Mouse (Mus musculus): Measurements from ENCODE around the gene Rgs6. TPM values are rescaled to one million over a fixed set of nuclear protein-coding genes. Genes with fewer than 3 reads are reported as not detected.

The Rgs6 gene
- polyA plus RNA-seq, 1 experiment from 2014 or later = 0.92 TPM

DNA sequence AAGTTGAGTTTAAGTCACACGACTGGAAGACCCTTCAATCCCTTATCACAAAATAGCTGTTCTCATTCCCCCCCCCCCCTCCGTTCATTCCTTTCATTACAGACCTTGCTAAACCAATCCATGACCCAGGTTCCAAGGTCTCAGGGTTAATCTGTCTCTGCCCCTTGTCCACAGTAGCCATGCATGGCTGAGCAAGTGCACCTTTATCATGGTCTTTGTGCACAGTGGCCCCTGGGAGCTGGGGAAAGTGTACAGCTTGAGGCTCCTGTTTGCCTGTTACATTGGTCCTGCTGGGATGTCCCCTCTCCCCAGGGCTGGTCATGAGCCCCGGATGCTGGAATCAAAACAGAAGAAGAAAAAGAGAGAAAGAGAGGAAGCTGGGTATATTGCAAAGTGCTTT, 522.6 kb downstream of the Rgs6 start:
- Histone ChIP-seq H3K4me2 (replicated peaks; ENCODE audit: low read depth, low read length) (no peak overlapping the region), H3K9me3 (ENCODE audit: control insufficient read depth, low read length) (no peaks in the 10 kb centered on the region), H3K27ac (ENCODE audit: low read depth, low read length) (no peak overlapping the region), H3K4me1 (ENCODE audit: control insufficient read depth, insufficient read depth, low read length) (peaks cover 18% of the 10 kb centered on the region), H3K27me3 (ENCODE audit: control insufficient read depth, insufficient read depth, low read length) (no peaks in the 10 kb centered on the region), H3K9ac (ENCODE audit: low read depth, low read length) (no peak overlapping the region), H3K36me3 (ENCODE audit: control insufficient read depth, insufficient read depth, low read length) (no peaks in the 10 kb centered on the region), H3K4me3 (ENCODE audit: low read length) (no peak overlapping the region)
- WGBS = 49% methylated on average over 3 of the region's 3 CpGs
- no peak for ATAC-seq (ENCODE audit: low FRiP score, low TSS enrichment)

DNA sequence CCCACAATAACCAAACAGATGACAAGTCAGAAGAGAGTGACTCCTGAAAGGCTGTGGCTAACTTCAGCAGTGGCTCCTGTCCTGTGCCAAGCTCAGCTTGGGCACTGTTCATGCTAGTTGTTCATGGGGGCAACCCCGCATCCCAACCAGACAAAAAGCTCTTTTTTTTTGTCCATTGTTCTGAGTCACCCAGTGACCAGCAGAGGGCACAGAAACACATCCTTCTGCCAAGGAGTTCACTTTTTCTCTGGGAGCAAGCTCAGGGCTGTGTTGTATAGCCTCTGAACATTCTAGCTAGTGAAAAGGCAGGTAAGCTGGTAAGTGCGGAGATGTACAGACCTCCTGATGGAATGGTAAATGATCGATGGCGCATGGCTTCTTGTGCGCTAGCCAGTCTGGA, 524.2 kb downstream of the Rgs6 start:
- H3K9me3 ChIP-seq (ENCODE audit: control insufficient read depth, low read length) = no peaks in the 10 kb centered on the region
- no peak overlapping the region for H3K9ac ChIP-seq (ENCODE audit: low read depth, low read length)
- H3K4me2 ChIP-seq (replicated peaks; ENCODE audit: low read depth, low read length) = no peak overlapping the region
- no peaks in the 10 kb centered on the region for H3K36me3 ChIP-seq (ENCODE audit: control insufficient read depth, insufficient read depth, low read length)
- H3K4me3 ChIP-seq (ENCODE audit: low read length) = no peak overlapping the region
- WGBS = 84% methylated on average over 5 of the region's 5 CpGs
- ATAC-seq (ENCODE audit: low FRiP score, low TSS enrichment) = 0 out of 2 replicates have a peak, but pooled peaks have one; percentile 12
- peaks cover 11% of the 10 kb centered on the region for H3K4me1 ChIP-seq (ENCODE audit: control insufficient read depth, insufficient read depth, low read length)
- no peak overlapping the region for H3K27ac ChIP-seq (ENCODE audit: low read depth, low read length)
- H3K27me3 ChIP-seq (ENCODE audit: control insufficient read depth, insufficient read depth, low read length) = no peaks in the 10 kb centered on the region

DNA sequence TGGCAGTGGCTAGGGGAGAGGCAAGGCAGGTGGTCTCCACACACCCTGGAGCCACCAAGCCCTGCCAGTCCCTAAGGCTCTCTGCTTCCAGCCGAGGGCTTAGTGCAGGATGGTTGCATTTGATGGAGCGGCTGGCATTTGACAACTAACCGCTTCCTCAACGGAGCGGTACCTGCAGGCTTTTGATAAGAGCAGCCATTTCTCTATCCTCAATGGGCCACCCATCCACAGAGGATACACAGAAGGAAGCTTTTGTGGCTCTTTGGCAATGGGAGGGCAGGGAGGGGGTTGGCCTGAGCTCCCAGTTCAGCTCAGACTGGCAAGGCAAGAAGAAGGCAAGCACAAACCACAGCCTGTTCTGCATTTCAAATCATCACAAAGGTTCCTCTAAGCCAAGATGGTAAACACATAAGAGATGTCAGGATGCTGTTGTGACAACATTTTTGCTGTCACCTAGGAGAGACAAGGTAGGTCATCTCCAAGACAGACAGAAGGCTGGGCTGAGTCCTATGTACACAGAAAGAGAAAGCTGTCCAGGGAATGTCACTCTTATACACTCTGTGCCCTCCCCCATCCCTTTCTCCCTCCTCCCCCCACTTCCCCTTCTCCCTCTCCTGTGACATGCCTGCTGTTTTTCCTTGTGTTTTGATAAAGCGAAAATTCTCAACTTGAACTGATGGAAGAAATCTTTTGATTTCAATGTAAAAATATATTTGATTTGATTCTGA, 525.0 kb downstream of the Rgs6 start:
- H3K4me2 ChIP-seq (replicated peaks; ENCODE audit: low read depth, low read length) = no peak overlapping the region
- H3K4me3 ChIP-seq (ENCODE audit: low read length) = no peak overlapping the region
- no peak overlapping the region for H3K9ac ChIP-seq (ENCODE audit: low read depth, low read length)
- H3K27ac ChIP-seq (ENCODE audit: low read depth, low read length) = no peak overlapping the region
- WGBS = 74% methylated on average over 6 of the region's 6 CpGs
- no peak for ATAC-seq (ENCODE audit: low FRiP score, low TSS enrichment)
- no peaks in the 10 kb centered on the region for H3K27me3 ChIP-seq (ENCODE audit: control insufficient read depth, insufficient read depth, low read length)
- H3K36me3 ChIP-seq (ENCODE audit: control insufficient read depth, insufficient read depth, low read length) = no peaks in the 10 kb centered on the region
- no peaks in the 10 kb centered on the region for H3K9me3 ChIP-seq (ENCODE audit: control insufficient read depth, low read length)
- H3K4me1 ChIP-seq (ENCODE audit: control insufficient read depth, insufficient read depth, low read length) = peaks cover 11% of the 10 kb centered on the region

DNA sequence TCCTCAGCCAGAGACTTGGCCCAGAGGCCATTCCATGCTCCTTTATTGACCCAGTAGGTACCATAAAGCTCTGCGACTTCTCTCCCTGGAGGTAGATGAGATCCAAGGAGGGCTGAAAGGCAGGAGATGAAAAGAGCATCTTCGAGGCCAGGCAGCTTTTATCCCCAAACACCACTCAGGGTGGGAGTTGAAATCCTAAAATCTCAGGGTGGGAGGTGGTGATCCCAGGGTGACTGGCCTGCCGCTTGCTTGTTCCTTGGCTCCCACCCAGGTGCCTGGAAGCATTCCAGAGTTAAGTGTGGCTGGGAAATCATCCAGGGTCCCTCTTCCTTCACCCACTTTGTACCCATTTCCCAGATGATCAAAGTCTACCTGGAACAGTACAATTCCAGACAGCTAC, 525.9 kb downstream of the Rgs6 start:
- no peaks in the 10 kb centered on the region for H3K9me3 ChIP-seq (ENCODE audit: control insufficient read depth, low read length)
- no peaks in the 10 kb centered on the region for H3K27me3 ChIP-seq (ENCODE audit: control insufficient read depth, insufficient read depth, low read length)
- no peak overlapping the region for H3K27ac ChIP-seq (ENCODE audit: low read depth, low read length)
- H3K4me3 ChIP-seq (ENCODE audit: low read length) = no peak overlapping the region
- no peak for ATAC-seq (ENCODE audit: low FRiP score, low TSS enrichment)
- H3K36me3 ChIP-seq (ENCODE audit: control insufficient read depth, insufficient read depth, low read length) = no peaks in the 10 kb centered on the region
- peaks cover 11% of the 10 kb centered on the region for H3K4me1 ChIP-seq (ENCODE audit: control insufficient read depth, insufficient read depth, low read length)
- H3K4me2 ChIP-seq (replicated peaks; ENCODE audit: low read depth, low read length) = no peak overlapping the region
- no peak overlapping the region for H3K9ac ChIP-seq (ENCODE audit: low read depth, low read length)
- 39% methylated on average over 3 of the region's 3 CpGs for WGBS

DNA sequence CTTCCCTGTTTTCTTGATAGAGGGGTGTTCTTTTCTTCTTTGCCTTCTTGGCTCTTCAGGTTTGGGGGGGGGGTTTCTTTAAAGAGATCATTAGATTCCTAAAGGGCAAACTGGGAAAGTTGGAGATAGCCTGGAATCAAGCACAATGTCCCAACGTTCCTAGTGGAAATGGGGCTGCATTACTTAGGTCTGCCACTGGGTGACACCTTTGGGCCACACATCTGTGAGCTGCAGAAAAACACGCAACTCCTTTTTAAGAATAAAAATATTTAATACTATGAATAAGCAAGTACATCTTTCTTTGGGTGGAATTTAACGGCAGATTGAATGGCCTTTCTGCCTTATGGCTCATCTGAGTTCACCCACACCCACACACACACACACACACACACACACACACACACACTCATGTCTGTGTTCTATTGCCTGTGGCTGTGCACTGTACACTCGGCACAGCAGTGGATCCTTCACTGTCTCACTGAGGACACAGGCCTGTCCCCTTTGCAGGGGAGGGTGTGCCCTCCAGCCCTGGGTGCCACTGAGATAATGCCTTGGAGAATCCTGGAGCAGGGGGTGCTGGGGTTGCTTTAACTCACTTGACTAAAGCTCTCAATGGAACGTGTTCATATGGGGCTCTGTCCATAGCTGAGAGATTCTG, 526.4 kb downstream of the Rgs6 start:
- no peaks in the 10 kb centered on the region for H3K9me3 ChIP-seq (ENCODE audit: control insufficient read depth, low read length)
- peak; percentile 55; the same call in 1 of the 2 replicates for ATAC-seq (ENCODE audit: low FRiP score, low TSS enrichment)
- 46% methylated on average over 5 of the region's 5 CpGs for WGBS

DNA sequence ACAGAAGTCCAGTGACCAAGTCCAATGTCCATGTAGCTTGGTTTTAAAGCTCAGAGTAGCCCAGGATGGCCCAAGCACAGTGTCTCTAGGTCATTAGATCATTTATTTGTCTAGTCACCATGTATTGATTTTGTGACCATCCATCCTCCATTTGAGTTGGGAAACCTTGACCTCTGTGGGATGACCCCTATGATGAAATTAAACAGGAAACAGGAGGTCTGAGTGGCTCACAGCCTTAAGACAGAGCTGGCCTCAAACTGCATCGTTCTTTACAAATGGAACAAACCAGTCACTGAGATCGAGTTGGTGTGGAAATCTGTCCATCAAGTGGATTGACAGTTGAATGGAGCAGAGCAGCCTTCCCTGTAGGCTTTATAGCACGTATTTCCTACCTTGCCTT, 536.0 kb downstream of the Rgs6 start:
- Histone ChIP-seq H3K9me3 (ENCODE audit: control insufficient read depth, low read length) (no peaks in the 10 kb centered on the region), H3K9ac (ENCODE audit: low read depth, low read length) (no peak overlapping the region), H3K36me3 (ENCODE audit: control insufficient read depth, insufficient read depth, low read length) (no peaks in the 10 kb centered on the region), H3K27ac (ENCODE audit: low read depth, low read length) (no peak overlapping the region), H3K4me2 (replicated peaks; ENCODE audit: low read depth, low read length) (no peak overlapping the region), H3K4me1 (ENCODE audit: control insufficient read depth, insufficient read depth, low read length) (peaks cover 15% of the 10 kb centered on the region; the same call in 1 of the 2 replicates), H3K27me3 (ENCODE audit: control insufficient read depth, insufficient read depth, low read length) (no peaks in the 10 kb centered on the region), H3K4me3 (ENCODE audit: low read length) (no peak overlapping the region)
- ATAC-seq (ENCODE audit: low FRiP score, low TSS enrichment) = no peak
- 65% methylated on average over 3 of the region's 3 CpGs for WGBS

More for the DNA sequence above, 526.4 kb downstream of the Rgs6 start:
- H3K27me3 ChIP-seq (ENCODE audit: control insufficient read depth, insufficient read depth, low read length) = no peaks in the 10 kb centered on the region
- H3K4me3 ChIP-seq (ENCODE audit: low read length) = no peak overlapping the region
- H3K9ac ChIP-seq (ENCODE audit: low read depth, low read length) = no peak overlapping the region
- no peak overlapping the region for H3K27ac ChIP-seq (ENCODE audit: low read depth, low read length)
- H3K4me2 ChIP-seq (replicated peaks; ENCODE audit: low read depth, low read length) = no peak overlapping the region
- H3K36me3 ChIP-seq (ENCODE audit: control insufficient read depth, insufficient read depth, low read length) = no peaks in the 10 kb centered on the region
- peaks cover 11% of the 10 kb centered on the region for H3K4me1 ChIP-seq (ENCODE audit: control insufficient read depth, insufficient read depth, low read length)

- no peak for ATAC-seq (ENCODE audit: low FRiP score, low TSS enrichment)
- peaks cover 15% of the 10 kb centered on the region; the same call in 1 of the 2 replicates for H3K4me1 ChIP-seq (ENCODE audit: control insufficient read depth, insufficient read depth, low read length)
- H3K36me3 ChIP-seq (ENCODE audit: control insufficient read depth, insufficient read depth, low read length) = no peaks in the 10 kb centered on the region
- H3K9ac ChIP-seq (ENCODE audit: low read depth, low read length) = no peak overlapping the region
- H3K27me3 ChIP-seq (ENCODE audit: control insufficient read depth, insufficient read depth, low read length) = no peaks in the 10 kb centered on the region
- H3K27ac ChIP-seq (ENCODE audit: low read depth, low read length) = no peak overlapping the region
- H3K4me3 ChIP-seq (ENCODE audit: low read length) = no peak overlapping the region
- H3K9me3 ChIP-seq (ENCODE audit: control insufficient read depth, low read length) = no peaks in the 10 kb centered on the region
- no peak overlapping the region for H3K4me2 ChIP-seq (replicated peaks; ENCODE audit: low read depth, low read length)
- 76% methylated on average over 4 of the region's 4 CpGs for WGBS
Measured at GRCm38 (mm10) chr12:83125284-83125683, 537.2 kb downstream of the Rgs6 start.

- Histone ChIP-seq H3K36me3 (ENCODE audit: control insufficient read depth, insufficient read depth, low read length) (no peaks in the 10 kb centered on the region), H3K4me2 (replicated peaks; ENCODE audit: low read depth, low read length) (no peak overlapping the region), H3K9ac (ENCODE audit: low read depth, low read length) (no peak overlapping the region), H3K27ac (ENCODE audit: low read depth, low read length) (no peak overlapping the region), H3K27me3 (ENCODE audit: control insufficient read depth, insufficient read depth, low read length) (no peaks in the 10 kb centered on the region), H3K4me3 (ENCODE audit: low read length) (no peak overlapping the region), H3K9me3 (ENCODE audit: control insufficient read depth, low read length) (no peaks in the 10 kb centered on the region), H3K4me1 (ENCODE audit: control insufficient read depth, insufficient read depth, low read length) (peaks cover 15% of the 10 kb centered on the region; the same call in 1 of the 2 replicates)
- ATAC-seq (ENCODE audit: low FRiP score, low TSS enrichment) = no peak
- WGBS = 79% methylated on average over 7 of the region's 7 CpGs
Measured at GRCm38 (mm10) chr12:83126923-83127322, 538.8 kb downstream of the Rgs6 start.

DNA sequence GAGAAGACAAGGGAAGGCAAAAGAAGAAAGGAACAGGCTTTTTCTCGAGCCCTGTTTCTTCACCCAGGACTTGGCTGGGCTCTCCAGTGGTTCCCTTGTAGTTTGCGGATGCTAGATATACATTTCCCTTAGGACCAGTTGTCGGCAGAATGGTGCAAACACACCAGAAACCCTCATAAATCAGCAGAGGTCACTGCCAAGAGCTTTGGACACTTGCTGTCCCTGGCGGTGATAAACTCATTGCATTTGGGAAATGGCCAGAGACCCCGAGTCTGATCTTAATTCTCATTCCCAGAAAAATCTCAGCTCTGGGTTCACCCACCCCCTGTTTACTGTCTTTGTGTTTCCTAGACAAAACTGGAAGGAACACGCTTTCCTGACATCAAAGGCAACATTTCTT, 539.9 kb downstream of the Rgs6 start:
- Histone ChIP-seq H3K4me2 (replicated peaks; ENCODE audit: low read depth, low read length) (no peak overlapping the region), H3K27me3 (ENCODE audit: control insufficient read depth, insufficient read depth, low read length) (no peaks in the 10 kb centered on the region), H3K27ac (ENCODE audit: low read depth, low read length) (no peak overlapping the region), H3K9ac (ENCODE audit: low read depth, low read length) (no peak overlapping the region), H3K9me3 (ENCODE audit: control insufficient read depth, low read length) (no peaks in the 10 kb centered on the region), H3K36me3 (ENCODE audit: control insufficient read depth, insufficient read depth, low read length) (no peaks in the 10 kb centered on the region), H3K4me3 (ENCODE audit: low read length) (no peak overlapping the region), H3K4me1 (ENCODE audit: control insufficient read depth, insufficient read depth, low read length) (peaks cover 15% of the 10 kb centered on the region; the same call in 1 of the 2 replicates)
- no peak for ATAC-seq (ENCODE audit: low FRiP score, low TSS enrichment)
- 36% methylated on average over 6 of the region's 6 CpGs for WGBS

Data from kidney, embryonic 14.5 days (tissue).